Mouse (Mus musculus) forebrain, embryonic 15.5 days (tissue): ENCODE measurements around the gene Ewsr1. TPM values are rescaled to one million over a fixed set of nuclear protein-coding genes. Genes with fewer than 3 reads are reported as not detected.

Experiments used
- ATAC-seq: fragments of 200-750 bp; cut with Nextera tagmentation; replicated peaks from 2 replicates; pipeline ENCODE4 v1.8.0; 2017; ENCODE audit warnings: mild to moderate bottlenecking, moderate TSS enrichment, moderate library complexity
- H3K27ac ChIP-seq: fragments of 300-500 bp; sonication (generic); replicated peaks from 2 replicates; pipeline ENCODE4 v1.5.1; 2015; ENCODE audit warnings: mild to moderate bottlenecking, inconsistent platforms
- H3K27me3 ChIP-seq: fragments of 300-500 bp; sonication (generic); 2 replicates; pipeline ENCODE4 v1.6.1; 2015; ENCODE audit warnings: inconsistent platforms
- H3K36me3 ChIP-seq: fragments of 300-500 bp; sonication (generic); 2 replicates; pipeline ENCODE4 v1.6.1; 2015; ENCODE audit warnings: mild to moderate bottlenecking, inconsistent platforms
- H3K4me1 ChIP-seq: fragments of 300-500 bp; sonication (generic); 2 replicates; pipeline ENCODE4 v1.6.1; 2015; ENCODE audit warnings: inconsistent platforms
- H3K4me2 ChIP-seq: fragments of 300-500 bp; sonication (generic); replicated peaks from 2 replicates; pipeline ENCODE4 v1.6.1; 2015; ENCODE audit warnings: mild to moderate bottlenecking, inconsistent platforms
- H3K4me3 ChIP-seq: fragments of 300-500 bp; sonication (generic); 2 replicates; pipeline ENCODE4 v1.5.1; 2015; ENCODE audit warnings: mild to moderate bottlenecking, inconsistent platforms
- H3K9ac ChIP-seq: fragments of 300-500 bp; sonication (generic); replicated peaks from 2 replicates; pipeline ENCODE4 v1.6.1; 2015; ENCODE audit warnings: mild to moderate bottlenecking, inconsistent platforms
- H3K9me3 ChIP-seq: fragments of 300-500 bp; sonication (generic); 2 replicates; pipeline ENCODE4 v1.6.1; 2016; ENCODE audit warnings: inconsistent platforms
- WGBS: fragments of 180-500 bp; shearing (Covaris S2); methylation state at CpG from one replicate; pipeline ENCODE4 v1.1.7; 2015; ENCODE audit warnings: mixed read lengths; 5-methylcytosine and 5-hydroxymethylcytosine counted together
- polyA plus RNA-seq: library from polyadenylated mRNA; unstranded; fragments of >200 nt; fragmentation: Nextera tagmentation; extraction: Ambion mirVana; gene quantifications from 2 replicates; pipeline ENCODE4 v1.2.1, GENCODE M21; 2015

Gene Ewsr1
- polyA plus RNA-seq, 1 experiment from 2014 or later = 762 TPM

DNA sequence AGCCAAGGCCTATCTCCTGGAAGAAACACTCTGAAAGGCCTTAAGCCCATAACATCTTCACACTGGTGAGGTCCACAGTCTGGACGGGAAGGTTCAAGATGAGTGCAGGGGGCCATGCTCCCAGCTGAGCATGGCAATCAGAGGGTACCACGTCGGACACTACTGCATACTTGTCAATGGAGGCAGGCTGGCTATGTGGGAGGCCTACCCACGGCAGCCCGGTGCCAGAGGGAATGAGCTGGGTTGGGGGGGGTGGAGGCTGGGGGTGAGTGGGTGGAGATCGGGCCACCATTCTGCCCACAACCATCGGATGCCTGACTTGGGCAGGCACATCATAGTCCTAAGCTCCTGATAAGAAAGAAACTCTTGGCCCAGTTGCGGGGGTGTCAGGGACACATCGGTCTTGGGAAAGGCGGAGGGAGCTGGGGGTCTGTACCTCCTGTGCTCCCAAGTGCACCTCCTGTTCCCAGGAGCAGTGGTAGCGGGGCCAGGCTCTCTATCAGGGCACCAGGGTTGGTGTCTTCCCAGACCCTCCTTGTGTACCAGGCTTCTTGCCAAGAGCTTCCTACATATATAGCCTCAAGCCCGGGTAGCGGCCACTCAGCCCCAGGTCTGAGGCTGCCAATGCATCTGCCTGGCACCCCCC lies 36.1 kb downstream of the Ewsr1 start:
- Histone ChIP-seq H3K4me3 (no peak overlapping the region), H3K4me2 (peak overlapping the region; percentile 87; the same call in 1 of the 2 replicates), H3K9ac (no peak overlapping the region), H3K9me3 (no peaks in the 10 kb centered on the region), H3K27ac (no peak overlapping the region), H3K4me1 (peaks cover 53% of the 10 kb centered on the region), H3K27me3 (peaks cover 56% of the 10 kb centered on the region), H3K36me3 (peaks cover 1% of the 10 kb centered on the region)
- ATAC-seq = no peak
- 63% methylated on average over 13 of the region's 13 CpGs for WGBS

DNA sequence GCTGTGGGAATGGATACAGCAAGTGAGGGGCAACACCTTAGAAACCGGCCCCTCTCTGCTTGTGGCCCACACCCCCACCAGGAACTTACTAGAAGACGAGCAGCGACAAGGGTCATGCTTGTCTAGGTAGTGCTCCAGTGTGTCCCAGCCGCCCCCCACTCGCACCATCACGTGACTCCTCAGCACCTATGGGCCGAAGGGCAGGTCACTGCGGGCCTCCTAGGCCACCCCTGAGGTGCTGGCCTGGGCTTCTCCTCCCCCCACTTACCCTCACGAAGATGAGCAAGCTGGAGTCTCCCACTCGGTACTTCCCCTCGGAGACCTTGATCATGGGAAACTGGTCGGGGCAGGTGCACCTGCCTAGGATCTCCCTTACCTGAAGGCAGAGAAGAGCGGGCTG lies 36.7 kb downstream of the Ewsr1 start:
- 16% methylated on average over 13 of the region's 13 CpGs for WGBS

DNA sequence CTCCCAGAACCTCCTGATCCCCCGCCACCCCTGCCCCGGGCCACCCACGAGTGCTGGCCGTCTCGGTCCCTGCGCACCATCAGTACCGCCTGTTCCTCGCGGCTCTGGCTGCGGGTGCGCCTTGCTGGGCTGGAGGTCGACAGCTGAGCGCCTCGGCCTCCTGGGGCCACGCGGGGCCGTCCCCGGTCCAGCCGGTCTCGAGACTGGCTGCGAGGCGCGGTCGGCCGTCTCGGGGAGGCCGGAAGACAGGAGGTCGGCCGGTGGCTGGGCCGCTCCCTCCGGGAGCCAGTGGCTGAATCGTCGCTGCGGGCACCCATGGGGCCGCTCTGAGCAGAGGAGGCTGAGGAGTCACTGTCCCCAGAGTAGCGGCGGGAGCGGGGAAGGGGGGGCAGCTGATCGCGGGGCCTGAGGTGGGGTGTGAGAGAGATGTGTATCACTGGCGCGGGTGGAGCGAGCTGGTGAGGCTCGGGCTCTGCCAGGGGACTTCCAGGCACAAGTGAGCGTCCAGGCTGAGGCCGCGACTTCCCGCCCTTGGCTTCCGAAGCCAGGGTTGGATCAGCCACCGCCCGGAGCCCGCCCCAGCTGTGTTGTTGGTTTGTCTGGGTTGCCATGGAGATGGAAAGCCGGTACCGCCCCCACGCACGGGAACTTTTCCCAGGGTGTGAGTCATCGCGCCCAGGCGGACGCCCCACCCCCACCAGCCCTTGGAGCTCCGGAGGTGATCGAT lies 37.5 kb downstream of the Ewsr1 start:
- Histone ChIP-seq H3K27ac (no peak overlapping the region), H3K36me3 (no peaks in the 10 kb centered on the region), H3K9ac (peak overlapping the region; percentile 2; the same call in 1 of the 2 replicates), H3K27me3 (peaks cover 70% of the 10 kb centered on the region), H3K9me3 (no peaks in the 10 kb centered on the region), H3K4me1 (peaks cover 65% of the 10 kb centered on the region), H3K4me2 (peak overlapping the region; percentile 71), H3K4me3 (peak overlapping the region; percentile 36)
- WGBS = 2% methylated on average over 61 of the region's 62 CpGs
- ATAC-seq = 0 out of 2 replicates have a peak, but pooled peaks have one; percentile 14

More for the DNA sequence above, 36.7 kb downstream of the Ewsr1 start:
- peaks cover 62% of the 10 kb centered on the region for H3K27me3 ChIP-seq
- H3K4me1 ChIP-seq = peaks cover 59% of the 10 kb centered on the region
- peak overlapping the region; percentile 36 for H3K4me3 ChIP-seq
- H3K36me3 ChIP-seq = no peaks in the 10 kb centered on the region
- no peaks in the 10 kb centered on the region for H3K9me3 ChIP-seq
- H3K9ac ChIP-seq = 0 out of 2 replicates have a peak overlapping the region, but pooled peaks have one; percentile 2
- peak overlapping the region; percentile 71 for H3K4me2 ChIP-seq
- H3K27ac ChIP-seq = no peak overlapping the region
- no peak for ATAC-seq

DNA sequence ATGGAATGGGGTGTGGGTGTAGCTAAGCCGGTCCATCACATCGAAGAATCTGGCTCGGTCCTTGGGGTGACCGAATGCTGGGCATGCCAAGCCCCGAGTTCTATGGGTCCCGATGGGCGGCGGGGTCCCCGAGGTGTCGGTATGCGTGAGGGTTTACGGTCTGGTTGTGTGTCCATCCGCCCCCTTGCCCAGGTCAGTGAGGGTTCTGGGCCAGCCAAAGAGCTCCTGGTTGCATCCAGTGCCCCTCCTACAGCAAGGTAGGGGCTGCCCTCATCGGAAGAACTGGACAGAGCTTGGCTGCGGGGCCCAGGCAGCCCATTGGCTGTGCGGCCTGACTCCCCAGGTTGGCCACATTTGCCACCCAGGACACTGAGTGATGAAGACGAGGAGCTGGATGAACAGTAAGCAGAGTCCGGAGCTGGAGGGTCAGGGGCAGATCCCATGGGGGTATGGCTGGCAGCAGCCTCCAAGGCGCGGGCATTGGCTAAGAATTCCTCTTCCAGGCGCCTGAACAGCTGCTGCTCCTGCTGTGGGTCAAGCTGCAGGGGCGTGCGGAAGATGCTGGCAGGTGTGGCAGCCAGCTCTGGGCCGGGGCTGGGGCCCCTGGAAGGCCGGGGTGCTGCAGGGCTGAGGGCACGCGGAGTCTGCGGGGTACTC lies 38.2 kb downstream of the Ewsr1 start:
- Histone ChIP-seq H3K4me2 (peak overlapping the region; percentile 71), H3K4me1 (peaks cover 71% of the 10 kb centered on the region), H3K27ac (no peak overlapping the region), H3K9ac (no peak overlapping the region), H3K9me3 (no peaks in the 10 kb centered on the region), H3K36me3 (no peaks in the 10 kb centered on the region), H3K4me3 (peak overlapping the region; percentile 36; the same call in 1 of the 2 replicates), H3K27me3 (peaks cover 76% of the 10 kb centered on the region)
- WGBS = 52% methylated on average over 28 of the region's 28 CpGs
- ATAC-seq = no peak

DNA sequence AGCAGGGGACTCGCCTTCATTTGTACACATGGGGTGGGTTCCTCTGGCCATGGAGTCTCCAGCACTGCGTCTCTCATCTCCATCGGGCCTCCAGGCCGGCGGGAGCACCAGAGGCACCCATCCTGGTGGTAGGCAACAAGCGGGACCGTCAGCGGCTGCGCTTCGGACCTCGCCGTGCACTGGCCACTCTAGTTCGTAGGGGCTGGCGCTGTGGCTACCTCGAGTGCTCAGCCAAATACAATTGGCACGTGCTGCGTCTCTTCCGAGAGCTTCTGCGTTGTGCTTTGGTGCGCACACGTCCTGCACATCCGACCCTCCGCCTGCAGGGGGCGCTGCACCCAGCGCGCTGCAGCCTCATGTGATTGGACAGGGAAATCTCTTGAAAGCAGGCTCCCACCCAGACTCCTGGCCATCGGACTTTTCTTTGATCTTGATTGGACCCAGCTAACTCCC lies 39.3 kb downstream of the Ewsr1 start:
- Histone ChIP-seq H3K4me3 (no peak overlapping the region), H3K4me2 (no peak overlapping the region), H3K36me3 (no peaks in the 10 kb centered on the region), H3K27ac (no peak overlapping the region), H3K4me1 (peaks cover 71% of the 10 kb centered on the region), H3K9me3 (no peaks in the 10 kb centered on the region), H3K9ac (no peak overlapping the region), H3K27me3 (peaks cover 80% of the 10 kb centered on the region)
- no peak for ATAC-seq
- WGBS = 8% methylated on average over 27 of the region's 27 CpGs

DNA sequence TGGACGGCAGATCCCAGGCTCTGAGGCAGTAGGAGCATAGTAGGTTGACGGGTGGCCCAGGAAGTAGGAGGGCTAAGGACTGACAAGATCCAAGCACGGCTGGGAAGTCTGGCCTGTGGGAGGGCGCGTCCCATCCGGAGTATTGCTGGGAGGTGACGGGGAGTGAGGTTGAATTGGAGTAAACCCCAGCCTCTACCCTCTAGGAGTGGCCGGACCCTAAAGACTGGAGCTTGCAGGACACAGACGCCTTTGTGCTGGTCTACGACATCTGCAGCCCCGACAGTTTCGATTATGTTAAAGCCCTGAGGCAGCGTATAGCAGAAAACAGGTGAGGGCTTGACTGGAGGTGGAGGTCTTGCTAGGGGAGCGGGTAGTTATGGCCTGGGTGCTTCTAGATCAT lies 39.8 kb downstream of the Ewsr1 start:
- no peak overlapping the region for H3K4me3 ChIP-seq
- no peaks in the 10 kb centered on the region for H3K9me3 ChIP-seq
- no peak for ATAC-seq
- no peak overlapping the region for H3K27ac ChIP-seq
- no peak overlapping the region for H3K4me2 ChIP-seq
- H3K4me1 ChIP-seq = peaks cover 66% of the 10 kb centered on the region
- H3K27me3 ChIP-seq = peaks cover 80% of the 10 kb centered on the region
- no peak overlapping the region for H3K9ac ChIP-seq
- whole genome bisulfite sequencing = 22% methylated on average over 14 of the region's 14 CpGs
- H3K36me3 ChIP-seq = no peaks in the 10 kb centered on the region

DNA sequence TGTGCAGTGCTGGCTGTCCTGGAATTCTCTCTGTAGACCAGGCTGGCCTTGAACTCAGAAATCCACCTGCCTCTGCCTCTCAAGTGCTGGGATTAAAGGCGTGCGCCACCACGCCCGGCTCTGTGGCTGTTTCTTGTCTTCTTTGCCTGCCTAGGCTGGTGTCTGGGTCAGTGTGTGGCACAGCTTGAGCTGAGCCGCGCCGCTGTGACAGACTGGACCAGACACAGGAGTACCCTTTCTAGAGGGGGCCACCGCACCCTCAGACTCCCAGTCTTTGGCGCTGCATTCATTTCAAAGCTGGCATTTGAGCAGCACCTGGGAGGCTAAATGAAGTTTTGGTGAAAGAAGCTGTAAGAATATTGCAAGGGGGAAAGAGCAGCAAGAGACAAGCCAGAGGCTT lies 40.3 kb downstream of the Ewsr1 start:
- H3K4me2 ChIP-seq = no peak overlapping the region
- no peak overlapping the region for H3K9ac ChIP-seq
- no peak for ATAC-seq
- H3K36me3 ChIP-seq = no peaks in the 10 kb centered on the region
- no peak overlapping the region for H3K27ac ChIP-seq
- H3K9me3 ChIP-seq = no peaks in the 10 kb centered on the region
- no peak overlapping the region for H3K4me3 ChIP-seq
- WGBS = 30% methylated on average over 9 of the region's 9 CpGs
- H3K27me3 ChIP-seq = peaks cover 80% of the 10 kb centered on the region
- H3K4me1 ChIP-seq = peaks cover 61% of the 10 kb centered on the region

DNA sequence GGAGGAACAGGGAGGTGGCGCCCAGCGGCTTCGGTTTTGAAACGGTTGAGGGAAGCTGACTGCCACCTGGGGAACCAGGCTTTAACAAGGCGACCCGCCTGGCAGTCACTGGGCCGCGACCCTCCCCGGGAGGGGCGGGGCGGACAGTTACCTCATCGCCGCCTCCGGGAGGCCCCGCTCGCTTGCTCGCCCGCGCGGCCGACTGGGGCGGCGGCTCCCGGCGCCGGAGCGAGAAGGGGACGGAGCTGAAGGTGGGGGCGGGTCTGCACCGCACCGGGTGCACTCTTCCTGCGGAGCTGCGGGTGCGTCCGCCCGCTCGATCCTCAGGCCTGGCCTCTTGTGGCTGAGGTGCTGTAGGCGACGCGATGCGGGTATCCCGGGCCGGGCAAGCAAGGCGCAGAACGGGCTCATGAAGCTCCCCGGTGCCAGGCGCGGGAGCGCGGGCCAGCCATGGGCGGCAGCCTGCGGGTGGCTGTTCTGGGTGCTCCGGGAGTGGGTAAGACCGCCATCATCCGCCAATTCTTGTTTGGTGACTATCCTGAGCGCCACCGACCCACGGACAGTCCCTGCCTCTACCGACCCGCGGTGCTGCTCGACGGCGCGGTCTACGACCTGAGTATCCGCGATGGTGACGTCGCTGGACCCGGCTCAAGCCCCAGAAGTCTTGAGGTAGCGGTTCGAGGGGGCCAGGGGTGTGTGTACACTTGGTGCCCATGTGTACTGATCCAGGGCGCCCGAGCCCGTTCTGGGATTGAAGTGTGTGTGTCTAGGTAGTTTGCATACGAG lies 41.0 kb downstream of the Ewsr1 start, which contains the start of gene Rasl10a:
Rasl10a (plus strand) TSS at position 273 of the 786 bp plus-strand sequence.
- Histone ChIP-seq H3K27ac (no peak within 1 kb of the TSS), H3K4me1 (peaks cover 54% of the 10 kb centered on the region), H3K9me3 (no peaks in the 10 kb centered on the region), H3K36me3 (no peaks in the 10 kb centered on the region), H3K9ac (peak within 1 kb of the TSS; percentile 42), H3K27me3 (peaks cover 73% of the 10 kb centered on the region), H3K4me3 (peak within 1 kb of the TSS; percentile 45), H3K4me2 (peak within 1 kb of the TSS; percentile 72)
- 2% methylated on average over 74 of the region's 77 CpGs for WGBS
- no peak for ATAC-seq

DNA sequence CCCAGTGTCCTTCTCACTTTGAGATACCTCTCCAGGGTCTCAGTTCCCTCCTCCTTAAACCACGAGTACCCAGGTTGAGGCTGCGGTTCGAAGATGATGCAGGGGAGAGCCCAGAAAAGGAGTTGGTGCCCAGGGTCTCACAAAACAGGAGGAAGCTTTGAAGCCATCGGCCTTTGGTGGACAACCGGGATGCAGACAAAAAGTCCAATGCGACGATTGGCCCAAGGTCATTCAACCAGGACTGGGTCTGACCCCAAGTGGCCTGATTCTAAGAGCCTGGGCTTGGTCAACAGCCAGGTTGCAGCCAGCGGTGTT lies 41.6 kb downstream of the Ewsr1 start:
- Histone ChIP-seq H3K4me3 (peak overlapping the region; percentile 45), H3K27me3 (peaks cover 68% of the 10 kb centered on the region), H3K4me1 (peaks cover 49% of the 10 kb centered on the region), H3K9ac (no peak overlapping the region), H3K4me2 (peak overlapping the region; percentile 72), H3K36me3 (no peaks in the 10 kb centered on the region), H3K9me3 (no peaks in the 10 kb centered on the region), H3K27ac (no peak overlapping the region)
- WGBS = 12% methylated on average over 8 of the region's 8 CpGs
- no peak for ATAC-seq

DNA sequence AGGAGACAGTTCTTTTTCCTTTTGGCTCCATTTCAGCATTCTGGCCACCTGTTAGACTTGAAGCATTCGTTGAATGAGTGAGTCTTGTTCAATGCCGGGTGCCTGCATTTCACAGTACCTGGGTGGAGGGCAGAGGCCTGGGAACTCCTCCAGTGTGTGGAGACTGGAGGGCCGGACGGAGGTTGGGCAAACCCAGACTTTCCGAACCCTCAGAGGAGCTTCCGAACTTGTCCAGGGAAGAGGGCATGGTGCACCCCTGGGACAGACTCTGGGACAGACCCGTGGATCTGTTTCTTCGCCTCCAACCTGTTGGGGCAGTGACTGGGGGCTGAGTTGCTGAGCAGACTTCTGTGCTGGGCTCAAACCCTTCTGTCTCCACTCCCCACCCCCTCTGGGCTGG lies 42.0 kb downstream of the Ewsr1 start:
- H3K27me3 ChIP-seq = peaks cover 64% of the 10 kb centered on the region
- H3K4me3 ChIP-seq = no peak overlapping the region
- no peak for ATAC-seq
- H3K27ac ChIP-seq = no peak overlapping the region
- no peaks in the 10 kb centered on the region for H3K36me3 ChIP-seq
- H3K9me3 ChIP-seq = no peaks in the 10 kb centered on the region
- peaks cover 44% of the 10 kb centered on the region for H3K4me1 ChIP-seq
- no peak overlapping the region for H3K4me2 ChIP-seq
- no peak overlapping the region for H3K9ac ChIP-seq
- WGBS = 50% methylated on average over 8 of the region's 8 CpGs

DNA sequence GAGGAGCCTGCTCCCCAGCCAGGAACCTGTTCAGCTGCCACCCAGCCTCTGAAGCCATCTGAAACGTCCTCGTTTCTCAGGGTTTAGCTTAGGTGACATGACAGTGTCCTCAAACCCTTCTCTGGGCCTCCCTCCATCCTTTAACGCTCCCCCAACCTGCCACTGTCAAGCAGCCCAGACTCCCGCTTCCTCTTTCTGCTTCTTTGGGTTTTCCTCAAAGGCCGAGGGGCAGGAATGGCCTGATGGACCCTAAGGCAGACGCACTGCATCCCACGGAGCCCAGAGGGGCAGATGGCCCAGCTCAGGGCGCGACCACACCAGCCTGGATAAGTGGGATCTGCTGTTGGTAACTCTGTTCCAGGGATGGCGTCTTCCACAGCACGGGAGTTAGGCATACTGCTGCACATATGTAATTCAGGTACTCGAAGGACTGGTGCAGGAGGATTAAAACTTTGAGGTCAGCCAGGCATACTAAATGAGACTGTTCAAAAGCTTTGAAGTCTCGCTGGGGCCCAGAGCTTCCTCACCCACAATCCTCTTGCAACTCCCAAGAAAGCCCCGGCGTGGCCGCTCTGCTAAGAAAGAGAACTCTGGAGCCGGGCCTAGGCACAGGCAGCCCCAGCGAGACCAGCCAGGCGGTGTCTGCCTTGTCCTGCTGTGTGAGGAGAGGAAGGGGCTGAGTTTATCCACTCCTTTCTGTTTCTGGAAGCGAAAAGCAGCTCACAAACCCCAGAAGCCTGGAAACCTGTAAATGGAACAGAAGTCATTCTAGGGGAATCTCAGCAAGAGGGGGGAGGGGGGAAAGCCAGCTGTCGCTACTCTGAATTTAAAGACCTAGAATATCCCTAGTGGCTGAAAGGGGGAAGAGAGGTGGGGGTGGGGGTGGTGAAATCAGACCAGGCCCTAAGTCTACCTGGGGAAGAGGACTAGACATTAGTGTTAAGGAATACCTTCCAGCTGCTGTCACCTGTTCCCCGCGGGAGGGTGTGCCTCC lies 42.8 kb downstream of the Ewsr1 start:
- Histone ChIP-seq H3K9ac (no peak overlapping the region; the same call in 1 of the 2 replicates), H3K4me2 (no peak overlapping the region), H3K27me3 (peaks cover 55% of the 10 kb centered on the region), H3K4me1 (peaks cover 36% of the 10 kb centered on the region), H3K36me3 (no peaks in the 10 kb centered on the region), H3K27ac (no peak overlapping the region), H3K4me3 (no peak overlapping the region), H3K9me3 (no peaks in the 10 kb centered on the region)
- no peak for ATAC-seq
- 24% methylated on average over 23 of the region's 23 CpGs for WGBS
